Mouse (Mus musculus): ENCODE results near the gene Hoxb1. TPM values are rescaled to one million over a fixed set of nuclear protein-coding genes. Genes with fewer than 3 reads are reported as not detected.

Hoxb1 gene
- polyA plus RNA-seq, 1 experiment from 2014 or later = 0.85 TPM

DNA sequence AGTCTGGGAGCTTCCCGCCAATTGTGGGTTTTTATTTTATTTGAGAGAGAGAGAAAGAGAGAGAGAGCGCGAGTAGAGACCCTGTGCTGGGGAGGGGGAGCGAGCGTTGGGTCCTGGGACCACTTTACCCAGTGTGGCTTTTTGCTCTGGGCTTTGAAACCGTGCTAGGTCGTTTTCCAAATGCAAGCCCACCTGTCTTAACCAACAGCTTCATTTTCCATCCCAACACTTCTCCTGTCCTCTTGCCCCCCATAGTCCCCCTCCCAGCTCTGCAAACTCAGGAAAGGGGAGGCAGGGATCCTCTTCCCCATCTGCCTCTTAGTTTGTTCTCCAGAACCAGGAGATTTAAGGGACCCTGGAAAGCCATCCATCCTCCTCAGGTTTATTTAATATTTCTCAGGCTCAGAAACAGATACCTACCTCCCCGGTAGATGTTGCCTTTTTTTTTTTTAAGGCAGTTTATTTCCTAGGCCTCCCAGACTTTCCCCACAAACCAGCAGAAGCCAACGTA, 10.7 kb upstream of the Hoxb1 start:
- Histone ChIP-seq H3K27me3 (replicated peaks; ENCODE audit: control insufficient read depth, insufficient read depth, low read length) (peaks cover 71% of the 10 kb centered on the region), H3K4me2 (peak overlapping the region; percentile 63), H3K4me1 (replicated peaks; ENCODE audit: control insufficient read depth, insufficient read depth, low read length) (no peaks in the 10 kb centered on the region), H3K4me3 (ENCODE audit: low read depth, low read length) (peak overlapping the region; percentile 42), H3K9me3 (ENCODE audit: control insufficient read depth, low read length) (no peaks in the 10 kb centered on the region), H3K9ac (ENCODE audit: low read depth, low read length) (peak overlapping the region; percentile 60), H3K27ac (ENCODE audit: low read depth, low read length) (peak overlapping the region; percentile 77; the same call in 1 of the 2 replicates), H3K36me3 (ENCODE audit: control insufficient read depth, insufficient read depth, low read length) (no peaks in the 10 kb centered on the region)
- ATAC-seq (replicated peaks; ENCODE audit: low FRiP score) = no peak
- no peak for DNase-seq (ENCODE audit: low spot score)
- WGBS = 13% methylated on average over 9 of the region's 9 CpGs

DNA sequence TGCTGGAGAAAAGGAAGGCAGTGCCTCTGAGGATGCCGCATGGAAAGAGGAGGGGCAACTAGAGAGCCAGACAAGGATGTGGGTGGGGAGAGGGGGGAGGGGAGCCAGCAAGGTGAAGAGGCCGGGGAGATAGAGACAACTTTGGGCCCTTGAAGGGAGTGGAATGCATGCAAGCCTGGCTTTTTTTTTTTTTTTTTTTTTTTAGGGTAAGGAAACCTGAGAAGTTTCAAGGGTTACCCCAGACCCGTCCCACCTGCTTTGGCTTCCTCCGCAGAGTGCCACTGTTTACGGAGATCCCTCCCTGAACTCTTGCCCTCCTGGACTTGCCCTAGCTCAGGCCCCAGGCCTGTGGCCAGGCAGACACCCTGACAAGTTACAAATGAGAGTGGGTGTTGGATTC, 1.7 kb upstream of the Hoxb1 start:
- no peak overlapping the region for H3K4me2 ChIP-seq
- no peaks in the 10 kb centered on the region for H3K9me3 ChIP-seq (ENCODE audit: control insufficient read depth, low read length)
- DNase-seq (ENCODE audit: low spot score) = no peak
- no peak overlapping the region for H3K4me3 ChIP-seq (ENCODE audit: low read depth, low read length)
- ATAC-seq (replicated peaks; ENCODE audit: low FRiP score) = no peak
- H3K36me3 ChIP-seq (ENCODE audit: control insufficient read depth, insufficient read depth, low read length) = no peaks in the 10 kb centered on the region
- peaks cover 7% of the 10 kb centered on the region for H3K4me1 ChIP-seq (replicated peaks; ENCODE audit: control insufficient read depth, insufficient read depth, low read length)
- no peak overlapping the region for H3K9ac ChIP-seq (ENCODE audit: low read depth, low read length)
- peaks cover 69% of the 10 kb centered on the region for H3K27me3 ChIP-seq (replicated peaks; ENCODE audit: control insufficient read depth, insufficient read depth, low read length)
- H3K27ac ChIP-seq (ENCODE audit: low read depth, low read length) = no peak overlapping the region
- WGBS = 4% methylated on average over 5 of the region's 5 CpGs

DNA sequence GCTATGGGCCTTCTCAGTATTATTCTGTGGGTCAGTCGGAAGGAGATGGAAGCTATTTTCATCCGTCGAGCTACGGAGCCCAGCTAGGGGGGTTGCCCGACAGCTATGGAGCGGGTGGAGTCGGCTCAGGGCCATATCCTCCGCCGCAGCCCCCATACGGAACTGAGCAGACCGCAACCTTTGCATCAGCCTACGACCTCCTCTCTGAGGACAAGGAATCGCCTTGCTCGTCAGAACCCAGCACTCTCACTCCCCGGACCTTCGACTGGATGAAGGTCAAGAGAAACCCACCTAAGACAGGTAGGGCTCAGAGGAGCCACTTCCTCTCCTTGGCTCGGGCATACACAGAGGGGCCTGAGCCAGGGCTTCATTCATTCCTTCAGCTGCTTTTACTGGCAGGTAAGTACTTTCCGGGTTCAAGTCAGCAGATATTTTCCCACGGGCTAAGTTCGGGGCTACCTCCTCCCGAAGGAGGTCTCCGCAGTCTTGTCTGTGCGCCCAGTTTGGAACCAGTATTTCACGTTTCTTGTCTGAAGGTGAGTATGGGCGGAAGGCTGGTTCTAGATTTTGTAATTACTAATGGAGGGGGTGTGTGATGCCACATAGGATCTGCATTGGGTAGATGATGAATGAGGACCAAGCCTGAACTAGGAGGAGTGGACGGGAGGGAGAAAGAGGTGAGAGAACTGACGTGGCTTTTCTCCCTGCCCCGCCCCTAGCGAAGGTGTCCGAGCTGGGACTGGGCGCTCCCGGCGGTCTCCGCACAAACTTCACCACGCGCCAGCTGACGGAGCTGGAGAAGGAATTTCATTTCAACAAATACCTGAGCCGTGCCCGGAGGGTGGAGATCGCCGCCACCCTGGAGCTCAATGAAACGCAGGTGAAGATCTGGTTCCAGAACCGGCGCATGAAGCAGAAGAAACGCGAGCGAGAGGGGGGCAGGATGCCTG, 815 bp downstream of the Hoxb1 start:
- DNase-seq (ENCODE audit: low spot score) = no peak
- no peak overlapping the region for H3K9ac ChIP-seq (ENCODE audit: low read depth, low read length)
- H3K36me3 ChIP-seq (ENCODE audit: control insufficient read depth, insufficient read depth, low read length) = no peaks in the 10 kb centered on the region
- no peak for ATAC-seq (replicated peaks; ENCODE audit: low FRiP score)
- peaks cover 7% of the 10 kb centered on the region for H3K4me1 ChIP-seq (replicated peaks; ENCODE audit: control insufficient read depth, insufficient read depth, low read length)
- WGBS = 4% methylated on average over 47 of the region's 47 CpGs
- peaks cover 87% of the 10 kb centered on the region for H3K27me3 ChIP-seq (replicated peaks; ENCODE audit: control insufficient read depth, insufficient read depth, low read length)
- no peak overlapping the region for H3K4me3 ChIP-seq (ENCODE audit: low read depth, low read length)
- H3K4me2 ChIP-seq = peak overlapping the region; percentile 46
- no peaks in the 10 kb centered on the region for H3K9me3 ChIP-seq (ENCODE audit: control insufficient read depth, low read length)
- H3K27ac ChIP-seq (ENCODE audit: low read depth, low read length) = no peak overlapping the region

DNA sequence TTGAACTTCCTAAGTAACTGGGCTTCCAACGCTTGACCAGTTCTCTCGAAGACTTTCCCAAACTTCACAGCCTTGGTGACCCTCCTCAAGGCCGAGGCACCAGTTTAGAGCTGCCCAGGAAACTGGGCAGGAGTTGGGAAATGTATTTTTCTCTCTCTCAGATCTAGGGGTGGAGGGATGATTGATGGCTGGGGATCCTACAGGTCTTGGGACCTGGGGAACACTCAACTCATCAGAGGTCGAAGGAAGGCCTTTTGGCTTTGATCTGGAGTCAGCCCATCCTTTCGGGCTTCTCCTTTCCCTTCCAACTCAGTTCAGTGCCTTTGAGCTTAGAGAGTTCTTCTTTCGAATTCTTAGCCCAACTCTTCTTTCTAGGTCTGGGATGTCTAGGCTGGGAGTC, 1.6 kb downstream of the Hoxb1 start:
- WGBS = 29% methylated on average over 6 of the region's 6 CpGs

DNA sequence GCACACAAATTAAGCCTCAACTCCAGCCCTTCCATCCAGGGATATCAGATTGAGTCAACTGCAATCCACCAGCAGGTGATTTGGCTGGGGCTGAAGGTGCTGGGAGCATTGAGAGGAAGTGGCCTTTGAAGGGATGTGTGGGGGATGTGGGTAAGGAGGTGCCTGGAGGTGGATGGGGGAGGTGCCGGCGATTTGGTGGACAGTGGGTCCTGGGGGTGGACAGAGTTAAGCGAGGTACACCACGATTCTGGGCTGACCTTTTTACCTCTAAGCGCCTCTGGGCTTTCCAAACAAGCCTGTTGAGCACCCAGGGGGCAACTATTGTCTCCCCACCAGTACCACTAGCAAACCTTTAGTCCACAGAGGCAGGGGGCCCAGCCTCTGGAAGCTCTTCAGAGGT, 3.1 kb downstream of the Hoxb1 start:
- peaks cover 87% of the 10 kb centered on the region for H3K27me3 ChIP-seq (replicated peaks; ENCODE audit: control insufficient read depth, insufficient read depth, low read length)
- no peaks in the 10 kb centered on the region for H3K36me3 ChIP-seq (ENCODE audit: control insufficient read depth, insufficient read depth, low read length)
- H3K4me3 ChIP-seq (ENCODE audit: low read depth, low read length) = no peak overlapping the region
- no peak overlapping the region for H3K4me2 ChIP-seq
- H3K27ac ChIP-seq (ENCODE audit: low read depth, low read length) = no peak overlapping the region
- DNase-seq (ENCODE audit: low spot score) = no peak
- H3K9ac ChIP-seq (ENCODE audit: low read depth, low read length) = no peak overlapping the region
- WGBS = 28% methylated on average over 5 of the region's 5 CpGs
- ATAC-seq (replicated peaks; ENCODE audit: low FRiP score) = no peak
- H3K9me3 ChIP-seq (ENCODE audit: control insufficient read depth, low read length) = no peaks in the 10 kb centered on the region
- H3K4me1 ChIP-seq (replicated peaks; ENCODE audit: control insufficient read depth, insufficient read depth, low read length) = peaks cover 10% of the 10 kb centered on the region

More for the DNA sequence above, 1.6 kb downstream of the Hoxb1 start:
- Histone ChIP-seq H3K9ac (ENCODE audit: low read depth, low read length) (no peak overlapping the region), H3K27ac (ENCODE audit: low read depth, low read length) (no peak overlapping the region), H3K4me2 (no peak overlapping the region), H3K4me1 (replicated peaks; ENCODE audit: control insufficient read depth, insufficient read depth, low read length) (peaks cover 7% of the 10 kb centered on the region), H3K9me3 (ENCODE audit: control insufficient read depth, low read length) (no peaks in the 10 kb centered on the region), H3K36me3 (ENCODE audit: control insufficient read depth, insufficient read depth, low read length) (no peaks in the 10 kb centered on the region), H3K27me3 (replicated peaks; ENCODE audit: control insufficient read depth, insufficient read depth, low read length) (peaks cover 88% of the 10 kb centered on the region), H3K4me3 (ENCODE audit: low read depth, low read length) (no peak overlapping the region)
- DNase-seq (ENCODE audit: low spot score) = no peak
- ATAC-seq (replicated peaks; ENCODE audit: low FRiP score) = no peak

DNA sequence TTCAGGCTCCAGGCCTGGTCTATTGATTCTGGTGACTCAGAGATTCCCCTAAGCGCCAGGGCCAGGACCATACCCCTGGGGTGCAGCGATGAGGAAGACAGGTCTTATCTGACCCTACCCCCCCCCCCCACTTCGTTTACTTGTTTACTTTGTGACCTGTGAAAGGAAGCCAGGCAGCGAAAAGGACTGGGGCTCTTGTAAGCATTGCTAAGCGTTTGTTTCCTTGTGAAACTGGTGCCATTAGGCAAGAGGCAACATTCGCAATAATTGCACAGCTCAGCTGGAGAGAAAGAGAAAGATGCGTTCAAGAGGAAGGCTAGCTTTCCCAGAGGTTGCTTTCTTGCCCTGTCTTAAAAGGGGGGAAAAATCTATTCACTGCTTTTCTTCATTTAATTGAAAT, 3.6 kb downstream of the Hoxb1 start:
- Histone ChIP-seq H3K9me3 (ENCODE audit: control insufficient read depth, low read length) (no peaks in the 10 kb centered on the region), H3K27me3 (replicated peaks; ENCODE audit: control insufficient read depth, insufficient read depth, low read length) (peaks cover 88% of the 10 kb centered on the region), H3K9ac (ENCODE audit: low read depth, low read length) (no peak overlapping the region), H3K4me1 (replicated peaks; ENCODE audit: control insufficient read depth, insufficient read depth, low read length) (peaks cover 10% of the 10 kb centered on the region), H3K4me3 (ENCODE audit: low read depth, low read length) (no peak overlapping the region), H3K4me2 (no peak overlapping the region), H3K36me3 (ENCODE audit: control insufficient read depth, insufficient read depth, low read length) (no peaks in the 10 kb centered on the region), H3K27ac (ENCODE audit: low read depth, low read length) (no peak overlapping the region)
- ATAC-seq (replicated peaks; ENCODE audit: low FRiP score) = no peak
- DNase-seq (ENCODE audit: low spot score) = no peak
- WGBS = 37% methylated on average over 7 of the region's 7 CpGs

DNA sequence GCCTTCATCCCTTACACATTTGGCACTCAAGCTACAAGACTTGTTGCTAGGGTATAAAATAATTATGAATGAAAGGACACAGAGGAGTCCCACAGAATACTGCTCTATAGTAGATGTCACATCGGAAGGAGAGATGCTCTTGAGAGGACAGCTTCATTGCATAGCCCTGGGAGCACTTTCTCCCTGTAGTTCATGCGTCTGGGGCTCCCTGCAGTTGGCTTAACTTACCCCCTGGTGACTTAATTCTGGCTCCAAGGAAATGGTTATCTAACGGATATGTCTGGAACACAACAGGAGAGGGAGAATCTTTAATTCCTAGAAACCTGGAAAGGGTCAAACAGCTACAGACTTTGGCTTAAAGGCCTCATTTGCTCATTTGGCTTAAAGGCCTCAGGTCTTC, 6.2 kb downstream of the Hoxb1 start:
- Histone ChIP-seq H3K4me3 (ENCODE audit: low read depth, low read length) (no peak overlapping the region), H3K9me3 (ENCODE audit: control insufficient read depth, low read length) (no peaks in the 10 kb centered on the region), H3K27ac (ENCODE audit: low read depth, low read length) (no peak overlapping the region), H3K9ac (ENCODE audit: low read depth, low read length) (no peak overlapping the region), H3K4me1 (replicated peaks; ENCODE audit: control insufficient read depth, insufficient read depth, low read length) (peaks cover 3% of the 10 kb centered on the region; the same call in 1 of the 2 replicates), H3K27me3 (replicated peaks; ENCODE audit: control insufficient read depth, insufficient read depth, low read length) (peaks cover 87% of the 10 kb centered on the region), H3K36me3 (ENCODE audit: control insufficient read depth, insufficient read depth, low read length) (no peaks in the 10 kb centered on the region), H3K4me2 (no peak overlapping the region)
- no peak for ATAC-seq (replicated peaks; ENCODE audit: low FRiP score)
- no peak for DNase-seq (ENCODE audit: low spot score)
- 44% methylated on average over 3 of the region's 3 CpGs for WGBS

DNA sequence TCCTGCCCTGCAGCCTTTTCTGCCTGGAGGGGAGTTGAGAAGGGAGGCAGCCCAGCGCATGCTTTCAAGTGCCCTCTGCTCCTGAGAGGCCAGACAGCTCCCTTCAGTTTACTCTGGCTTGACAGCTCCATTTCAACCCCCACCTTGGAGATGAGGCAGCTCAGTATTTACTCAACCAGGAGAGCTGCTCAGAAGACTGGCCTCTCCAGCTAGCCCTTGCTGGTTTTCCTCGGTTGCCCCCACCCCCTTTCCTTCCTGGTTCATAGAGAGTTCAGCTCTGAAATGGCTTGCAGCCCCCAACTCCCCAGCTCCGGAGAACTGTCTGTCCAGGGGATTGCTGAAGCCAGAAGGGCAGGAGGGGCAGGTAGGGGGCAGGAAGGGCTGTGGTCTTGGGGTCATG, 7.0 kb downstream of the Hoxb1 start:
- no peaks in the 10 kb centered on the region for H3K36me3 ChIP-seq (ENCODE audit: control insufficient read depth, insufficient read depth, low read length)
- no peak overlapping the region for H3K4me3 ChIP-seq (ENCODE audit: low read depth, low read length)
- H3K9ac ChIP-seq (ENCODE audit: low read depth, low read length) = no peak overlapping the region
- H3K4me2 ChIP-seq = peak overlapping the region; percentile 17; the same call in 1 of the 2 replicates
- no peak overlapping the region; the same call in 1 of the 2 replicates for H3K27ac ChIP-seq (ENCODE audit: low read depth, low read length)
- no peak for DNase-seq (ENCODE audit: low spot score)
- peaks cover 83% of the 10 kb centered on the region for H3K27me3 ChIP-seq (replicated peaks; ENCODE audit: control insufficient read depth, insufficient read depth, low read length)
- WGBS = 8% methylated on average over 3 of the region's 3 CpGs
- no peaks in the 10 kb centered on the region for H3K9me3 ChIP-seq (ENCODE audit: control insufficient read depth, low read length)
- H3K4me1 ChIP-seq (replicated peaks; ENCODE audit: control insufficient read depth, insufficient read depth, low read length) = peaks cover 3% of the 10 kb centered on the region; the same call in 1 of the 2 replicates
- ATAC-seq (replicated peaks; ENCODE audit: low FRiP score) = no peak

Data from liver, embryonic 11.5 days (tissue).